Mouse (Mus musculus): Measurements from ENCODE around the gene Grik2. TPM values are rescaled to one million over a fixed set of nuclear protein-coding genes. Genes with fewer than 3 reads are reported as not detected.
"Not testable (repeated sequence)": the region's sequence is repeated elsewhere in the genome, so short reads cannot be mapped to it uniquely, and the experiment has no call there.

Gene Grik2
- total and polyA plus RNA-seq, 2 experiments from 2014 or later = 30.2 to 102 TPM

DNA sequence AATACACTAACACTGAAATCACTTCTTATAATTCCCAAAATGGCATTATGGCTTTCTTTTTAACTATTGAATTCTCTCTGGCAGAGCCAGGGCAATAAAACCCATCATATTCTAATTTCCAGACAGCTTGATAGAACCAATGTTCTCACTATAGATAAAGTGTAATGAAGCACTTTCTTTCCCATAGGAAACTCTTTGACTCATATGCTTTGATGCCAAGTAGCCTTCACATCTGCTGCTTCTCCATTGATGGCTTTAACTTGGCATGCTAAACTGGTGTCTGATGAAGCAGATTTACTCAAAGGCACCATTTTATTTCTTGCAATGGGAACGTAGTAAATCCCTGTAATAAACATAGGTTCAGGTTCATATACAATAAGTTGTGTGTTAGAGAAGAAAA, 568.5 kb downstream of the Grik2 start:
- DNase-seq = no peak
- Histone ChIP-seq H3K9ac (no peak overlapping the region), H3K27me3 (ENCODE audit: insufficient read depth, low read length) (no peaks in the 10 kb centered on the region), H3K36me3 (ENCODE audit: insufficient read depth) (no peaks in the 10 kb centered on the region), H3K4me1 (ENCODE audit: insufficient read depth) (no peaks in the 10 kb centered on the region; the same call in 1 of the 2 replicates), H3K27ac (ENCODE audit: low read depth, low read length) (no peak overlapping the region), H3K9me3 (ENCODE audit: low read length) (no peaks in the 10 kb centered on the region), H3K4me3 (ENCODE audit: low read depth, low read length) (no peak overlapping the region), H3K4me2 (ENCODE audit: low read depth) (no peak overlapping the region)
- no peak for TF ChIP-seq CTCF (IDR thresholded peaks at IDR 0.05; ENCODE audit: low read depth)
- no peak for ATAC-seq
- 9% methylated on average over 1 of the region's 1 CpGs for WGBS

DNA sequence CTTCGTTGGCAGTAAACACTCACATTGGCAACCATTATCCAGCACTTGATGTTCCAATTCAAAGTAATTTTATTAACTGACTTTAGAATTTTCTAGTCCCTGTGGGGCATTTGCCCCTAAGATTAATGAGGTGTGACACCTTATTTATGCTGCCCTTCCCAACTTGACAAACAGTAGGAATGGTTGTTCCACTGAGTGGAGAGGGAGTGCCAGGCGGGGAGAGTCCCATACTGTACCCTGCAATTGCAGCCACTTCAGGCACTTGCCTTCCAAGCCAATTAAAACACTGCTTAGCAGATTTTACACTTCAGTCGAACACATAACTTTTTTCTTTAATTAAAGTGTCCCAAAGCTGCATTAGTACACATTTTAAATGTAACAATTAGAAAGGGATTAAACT, 568.9 kb downstream of the Grik2 start:
- 29% methylated on average over 3 of the region's 3 CpGs for WGBS

DNA sequence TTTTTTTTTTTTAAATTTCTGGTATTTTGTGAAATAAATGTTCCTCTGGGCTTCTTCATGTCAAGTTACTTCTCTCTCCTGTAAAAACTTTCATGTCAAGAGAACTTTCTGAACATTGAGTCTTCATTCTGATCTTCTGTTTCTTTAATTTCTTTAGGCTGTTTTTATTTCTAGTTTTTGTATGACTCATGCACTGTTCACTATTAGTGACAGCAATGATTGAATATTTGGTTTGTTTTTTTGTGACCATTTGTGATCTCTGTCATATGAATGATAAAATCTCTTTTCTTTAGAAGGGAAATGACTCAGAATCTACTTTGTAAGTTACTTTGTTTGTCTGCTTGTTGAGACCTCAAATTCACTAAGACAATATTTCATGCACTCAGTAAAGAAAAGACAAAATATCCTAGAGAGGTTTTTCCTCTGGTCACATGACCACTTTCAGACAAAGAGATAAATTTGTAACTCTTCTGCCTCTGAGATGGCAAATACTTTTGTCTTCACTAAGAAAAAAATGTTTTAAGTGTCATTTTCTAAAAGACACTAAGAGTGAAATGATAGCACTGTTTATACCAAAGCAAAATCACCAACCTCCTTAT, 596.7 kb downstream of the Grik2 start:
- no peaks in the 10 kb centered on the region for H3K4me1 ChIP-seq (ENCODE audit: insufficient read depth)
- no peak overlapping the region for H3K4me3 ChIP-seq (ENCODE audit: low read depth, low read length)
- DNase-seq (no peak), ATAC-seq (no peak)
- no peak overlapping the region for H3K9ac ChIP-seq
- no peak overlapping the region for H3K27ac ChIP-seq (ENCODE audit: low read depth, low read length)
- H3K27me3 ChIP-seq (ENCODE audit: insufficient read depth, low read length) = no peaks in the 10 kb centered on the region
- H3K9me3 ChIP-seq (ENCODE audit: low read length) = no peaks in the 10 kb centered on the region
- no peak overlapping the region for H3K4me2 ChIP-seq (ENCODE audit: low read depth)
- TF ChIP-seq CTCF (IDR thresholded peaks at IDR 0.05; ENCODE audit: low read depth) = no peak
- no peaks in the 10 kb centered on the region for H3K36me3 ChIP-seq (ENCODE audit: insufficient read depth)

More for the DNA sequence above, 568.9 kb downstream of the Grik2 start:
- no peak overlapping the region for H3K4me3 ChIP-seq (ENCODE audit: low read depth, low read length)
- H3K9me3 ChIP-seq (ENCODE audit: low read length) = no peaks in the 10 kb centered on the region
- no peaks in the 10 kb centered on the region for H3K36me3 ChIP-seq (ENCODE audit: insufficient read depth)
- TF ChIP-seq CTCF (IDR thresholded peaks at IDR 0.05; ENCODE audit: low read depth) = no peak
- no peak overlapping the region for H3K9ac ChIP-seq
- no peaks in the 10 kb centered on the region for H3K27me3 ChIP-seq (ENCODE audit: insufficient read depth, low read length)
- H3K4me1 ChIP-seq (ENCODE audit: insufficient read depth) = no peaks in the 10 kb centered on the region; the same call in 1 of the 2 replicates
- ATAC-seq = no peak
- H3K4me2 ChIP-seq (ENCODE audit: low read depth) = no peak overlapping the region
- DNase-seq = no peak
- no peak overlapping the region for H3K27ac ChIP-seq (ENCODE audit: low read depth, low read length)

DNA sequence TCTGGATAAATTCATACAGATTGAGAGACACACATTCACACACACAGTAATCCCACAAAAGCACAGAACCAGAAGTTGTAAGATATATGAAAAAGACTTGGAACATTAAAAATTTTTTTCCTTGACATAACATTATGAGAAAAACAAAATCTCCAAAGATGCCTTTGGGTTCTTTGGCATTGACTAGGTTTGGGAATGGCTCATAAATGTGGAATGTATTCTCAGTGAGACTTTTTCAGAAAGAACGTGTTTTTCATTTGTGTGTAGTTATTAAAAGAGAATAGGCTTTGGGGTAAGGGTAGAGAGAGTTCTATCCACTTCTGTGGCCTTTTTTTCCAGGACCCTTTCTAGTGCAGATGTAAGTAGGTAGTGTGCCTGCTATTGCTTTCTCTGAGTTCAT, 597.3 kb downstream of the Grik2 start:
- no peak overlapping the region for H3K27ac ChIP-seq (ENCODE audit: low read depth, low read length)
- ATAC-seq (no peak), DNase-seq (no peak)
- H3K4me3 ChIP-seq (ENCODE audit: low read depth, low read length) = no peak overlapping the region
- WGBS = 81% methylated on average over 1 of the region's 1 CpGs
- TF ChIP-seq CTCF (IDR thresholded peaks at IDR 0.05; ENCODE audit: low read depth) = no peak
- no peaks in the 10 kb centered on the region for H3K9me3 ChIP-seq (ENCODE audit: low read length)
- H3K36me3 ChIP-seq (ENCODE audit: insufficient read depth) = no peaks in the 10 kb centered on the region
- no peaks in the 10 kb centered on the region for H3K4me1 ChIP-seq (ENCODE audit: insufficient read depth)
- no peak overlapping the region for H3K4me2 ChIP-seq (ENCODE audit: low read depth)
- H3K9ac ChIP-seq = no peak overlapping the region
- H3K27me3 ChIP-seq (ENCODE audit: insufficient read depth, low read length) = no peaks in the 10 kb centered on the region

DNA sequence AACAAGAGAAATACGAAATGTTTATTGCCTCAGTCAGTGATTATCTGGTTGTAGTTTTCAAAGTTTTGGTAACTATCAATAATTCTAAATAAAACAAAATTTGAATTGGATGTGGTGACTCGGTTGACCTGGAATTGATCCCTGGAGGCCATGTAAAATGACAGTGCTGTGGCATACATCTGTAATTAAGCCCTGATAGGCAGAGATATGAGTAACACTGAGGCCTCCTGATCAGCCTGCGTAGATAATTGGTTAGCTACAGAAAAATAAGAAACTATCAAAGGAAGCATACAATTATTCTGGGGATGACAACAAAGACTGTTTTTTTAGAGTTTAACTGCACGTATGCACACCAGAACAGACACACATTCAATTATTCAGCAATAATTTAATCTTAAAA, 634.4 kb downstream of the Grik2 start:
- DNase-seq (no peak), ATAC-seq (no peak)
- no peaks in the 10 kb centered on the region for H3K9me3 ChIP-seq (ENCODE audit: low read length)
- no peaks in the 10 kb centered on the region for H3K27me3 ChIP-seq (ENCODE audit: insufficient read depth, low read length)
- TF ChIP-seq CTCF (IDR thresholded peaks at IDR 0.05; ENCODE audit: low read depth) = no peak
- no peaks in the 10 kb centered on the region for H3K36me3 ChIP-seq (ENCODE audit: insufficient read depth)
- H3K4me1 ChIP-seq (ENCODE audit: insufficient read depth) = no peaks in the 10 kb centered on the region
- 78% methylated on average over 4 of the region's 4 CpGs for WGBS
- H3K4me2 ChIP-seq (ENCODE audit: low read depth) = no peak overlapping the region
- H3K4me3 ChIP-seq (ENCODE audit: low read depth, low read length) = no peak overlapping the region
- no peak overlapping the region for H3K9ac ChIP-seq
- H3K27ac ChIP-seq (ENCODE audit: low read depth, low read length) = no peak overlapping the region

DNA sequence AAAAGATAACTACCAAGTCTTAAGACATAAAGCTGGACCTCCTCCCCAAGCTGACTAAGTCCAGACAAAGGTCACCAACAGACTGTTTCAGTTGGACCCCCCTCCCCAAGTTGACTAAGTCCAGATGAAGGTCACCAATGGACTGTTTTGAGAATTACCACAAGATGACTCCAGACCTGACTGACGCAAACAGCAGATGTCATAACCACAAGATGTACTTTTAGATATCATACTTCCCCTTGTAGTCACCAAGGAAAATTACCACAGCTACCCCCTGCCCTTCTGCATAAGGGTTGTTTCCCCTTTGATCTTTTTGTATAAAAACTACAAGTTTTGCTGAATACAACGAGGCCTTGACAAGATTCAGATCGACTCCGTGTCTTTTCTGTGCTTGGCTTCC, 637.1 kb downstream of the Grik2 start:
- not testable (repeated sequence) for H3K36me3 ChIP-seq (ENCODE audit: insufficient read depth); H3K27ac ChIP-seq (ENCODE audit: low read depth, low read length); DNase-seq; H3K9me3 ChIP-seq (ENCODE audit: low read length); H3K9ac ChIP-seq; ATAC-seq; H3K4me2 ChIP-seq (ENCODE audit: low read depth); H3K4me3 ChIP-seq (ENCODE audit: low read depth, low read length); H3K27me3 ChIP-seq (ENCODE audit: insufficient read depth, low read length); H3K4me1 ChIP-seq (ENCODE audit: insufficient read depth)
- WGBS = 96% methylated on average over 4 of the region's 4 CpGs

DNA sequence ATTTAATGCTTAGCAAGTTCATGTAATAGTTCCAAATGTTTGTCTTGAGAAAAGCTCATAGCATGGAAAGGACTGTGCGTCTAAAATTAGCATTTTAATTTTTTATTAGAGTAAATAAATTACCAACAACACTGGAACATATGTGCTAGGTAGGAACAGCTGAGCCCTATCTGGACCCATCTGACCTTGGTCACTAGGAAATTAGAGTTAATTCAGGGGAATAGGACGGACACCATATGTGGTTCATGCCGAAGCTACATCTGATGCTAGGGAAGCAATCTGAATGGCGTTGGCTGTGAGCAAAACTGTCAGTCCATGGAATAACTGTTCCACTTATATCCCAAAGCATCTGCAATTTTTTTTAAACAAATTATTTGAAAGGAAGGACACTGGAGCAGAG, 638.9 kb downstream of the Grik2 start:
- Histone ChIP-seq H3K4me1 (ENCODE audit: insufficient read depth) (no peaks in the 10 kb centered on the region), H3K4me3 (ENCODE audit: low read depth, low read length) (no peak overlapping the region), H3K4me2 (ENCODE audit: low read depth) (no peak overlapping the region), H3K9ac (no peak overlapping the region), H3K27me3 (ENCODE audit: insufficient read depth, low read length) (no peaks in the 10 kb centered on the region), H3K27ac (ENCODE audit: low read depth, low read length) (no peak overlapping the region), H3K9me3 (ENCODE audit: low read length) (no peaks in the 10 kb centered on the region), H3K36me3 (ENCODE audit: insufficient read depth) (no peaks in the 10 kb centered on the region)
- 78% methylated on average over 4 of the region's 4 CpGs for WGBS
- no peak for ATAC-seq
- no peak for DNase-seq
- no peak for TF ChIP-seq CTCF (IDR thresholded peaks at IDR 0.05; ENCODE audit: low read depth)

Measured in forebrain, postnatal 0 days (tissue).